Mouse (Mus musculus) brain, embryonic 14.5 days (tissue): Measurements from ENCODE around the gene Cd28.

Experiments used
- CTCF ChIP-seq: fragments of 200-500 bp; IDR thresholded peaks from 2 replicates; pipeline ENCODE4 v1.5.1; 2012; ENCODE audit warnings: inconsistent platforms, mild to moderate bottlenecking, moderate library complexity, borderline replicate concordance; ENCODE audit not compliant: insufficient read depth, insufficient read length; ENCODE audit errors: extremely low read depth
- POLR2A ChIP-seq: fragments of 200-500 bp; IDR thresholded peaks from 2 replicates; pipeline ENCODE4 v1.6.1; 2012; ENCODE audit warnings: mild to moderate bottlenecking, inconsistent platforms, borderline replicate concordance; ENCODE audit not compliant: poor library complexity, insufficient read depth, insufficient read length, severe bottlenecking; ENCODE audit errors: extremely low read depth

GRCm38 (mm10) chr1:60748286-60748685, 31.7 kb downstream of the Cd28 start:
- no peak for TF ChIP-seq CTCF
- TF ChIP-seq POLR2A, result no peak
